Mouse (Mus musculus) small intestine, adult 2 months (tissue): ENCODE results near the gene Pcnx3.

ENCODE experiments used
- CTCF ChIP-seq: fragments of 200-500 bp; IDR thresholded peaks from 2 replicates; pipeline ENCODE4 v1.5.1; 2012; ENCODE audit warnings: low read depth, mild to moderate bottlenecking, control low read depth, inconsistent platforms, low read length, moderate library complexity, mixed read lengths; ENCODE audit not compliant: insufficient replicate concordance, insufficient read length; ENCODE audit errors: extremely low read depth
- POLR2A ChIP-seq: fragments of 200-500 bp; IDR thresholded peaks from 2 replicates; pipeline ENCODE4 v1.6.1; 2012; ENCODE audit warnings: low read depth, mild to moderate bottlenecking, control low read depth, inconsistent platforms, low read length, moderate library complexity

DNA sequence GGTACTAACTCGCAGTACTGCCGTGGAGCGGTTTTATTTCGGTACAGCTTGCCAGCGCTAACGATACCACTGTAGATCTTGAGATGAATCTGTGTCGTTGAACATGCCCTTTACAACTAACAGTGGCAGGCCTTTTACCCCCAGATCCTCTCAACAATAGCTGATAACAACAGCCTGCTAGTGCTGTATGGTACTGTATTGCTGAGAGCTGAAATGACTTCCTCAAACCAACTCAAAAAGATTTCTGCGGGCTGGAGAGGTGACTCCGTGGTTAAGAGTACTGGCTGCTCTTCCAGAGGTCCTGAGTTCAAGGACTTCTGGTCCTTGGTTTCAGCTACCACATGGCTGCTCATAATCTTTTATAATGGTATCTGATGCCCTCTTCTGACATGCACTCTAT lies 45.6 kb upstream of the Pcnx3 start:
- TF ChIP-seq CTCF: no peak
- TF ChIP-seq POLR2A: no peak
